Mouse (Mus musculus) heart, adult 8-10 months (tissue): ENCODE data around the gene Plcb4. TPM values are rescaled to one million over a fixed set of nuclear protein-coding genes. Genes with fewer than 3 reads are reported as not detected.

Experiments
- DNase-seq: peaks from one replicate; pipeline ENCODE4 v3.0.0; 2022; ENCODE audit warnings: low spot score
- total RNA-seq, 4 experiments: library from RNA; stranded (reverse); gene quantifications; 2 replicates each; pipeline ENCODE4 v1.2.4; 2022

Gene Plcb4
- total RNA-seq, 4 experiments from 2014 or later: 45.3 to 62.2 (median 56.4) TPM

GRCm38 (mm10) chr2:135757478-135757877, 98.7 kb downstream of the Plcb4 start:
- DNase-seq: no peak

GRCm38 (mm10) chr2:135759499-135760095, 100.8 kb downstream of the Plcb4 start:
- peak; percentile 75 for DNase-seq

GRCm38 (mm10) chr2:135761226-135761802, 102.5 kb downstream of the Plcb4 start:
- DNase-seq: no peak

- DNase-seq: no peak
Measured at GRCm38 (mm10) chr2:135764706-135765105, 105.9 kb downstream of the Plcb4 start.

GRCm38 (mm10) chr2:135766471-135767063, 107.8 kb downstream of the Plcb4 start:
- no peak for DNase-seq

GRCm38 (mm10) chr2:135767535-135767934, 108.7 kb downstream of the Plcb4 start:
- no peak for DNase-seq

GRCm38 (mm10) chr2:135769701-135770100, 110.9 kb downstream of the Plcb4 start:
- no peak for DNase-seq

- DNase-seq: no peak
Measured at GRCm38 (mm10) chr2:135770226-135770625, 111.4 kb downstream of the Plcb4 start.

- DNase-seq: no peak
Measured at GRCm38 (mm10) chr2:135773194-135773972, 114.6 kb downstream of the Plcb4 start.

GRCm38 (mm10) chr2:135775026-135775425, 116.2 kb downstream of the Plcb4 start:
- peak; percentile 35 for DNase-seq

GRCm38 (mm10) chr2:135776131-135776775, 117.4 kb downstream of the Plcb4 start:
- no peak for DNase-seq

- DNase-seq: no peak
Measured at GRCm38 (mm10) chr2:135781391-135781790, 122.6 kb downstream of the Plcb4 start.

GRCm38 (mm10) chr2:135787415-135787814, 128.6 kb downstream of the Plcb4 start:
- DNase-seq: no peak

GRCm38 (mm10) chr2:135792907-135793306, 134.1 kb downstream of the Plcb4 start:
- no peak for DNase-seq

GRCm38 (mm10) chr2:135796684-135797083, 137.9 kb downstream of the Plcb4 start:
- DNase-seq: no peak

GRCm38 (mm10) chr2:135797677-135798546, 139.1 kb downstream of the Plcb4 start:
- no peak for DNase-seq

- DNase-seq: no peak
Measured at GRCm38 (mm10) chr2:135799149-135799770, 140.4 kb downstream of the Plcb4 start.

- DNase-seq: no peak
Measured at GRCm38 (mm10) chr2:135800385-135800784, 141.6 kb downstream of the Plcb4 start.

GRCm38 (mm10) chr2:135802878-135803450, 144.2 kb downstream of the Plcb4 start:
- DNase-seq: no peak
